Mouse (Mus musculus): ENCODE measurements at regions not wholly inside any gene's neighbourhood (a gene's known extent, or its start where the extent isn't known, plus 50 kb on each side); places are given as distances from the start of the nearest gene placed in this dataset.
"Not testable (repeated sequence)": the region's sequence is repeated elsewhere in the genome, so short reads cannot be mapped to it uniquely, and the experiment has no call there.

GRCm38 (mm10) chr10:62055408-62055807, 76.5 kb upstream of the Col13a1 start:
- peak; percentile 38 for DNase-seq

GRCm38 (mm10) chr10:62049782-62050192, 70.9 kb upstream of the Col13a1 start:
- DNase-seq, result peak; percentile 18

- DNase-seq, result peak; percentile 14
These were observed 65.5 kb upstream of the Col13a1 start for GRCm38 (mm10) chr10:62044408-62044807.

GRCm38 (mm10) chr10:62039915-62040314, 61.0 kb upstream of the Col13a1 start:
- no peak for DNase-seq

- no peak for DNase-seq
These were observed 59.7 kb upstream of the Col13a1 start for GRCm38 (mm10) chr10:62038656-62039055.

- no peak for DNase-seq
These were observed 58.7 kb upstream of the Col13a1 start for GRCm38 (mm10) chr10:62037402-62038199.

- no peak for DNase-seq
These were observed 57.9 kb upstream of the Col13a1 start for GRCm38 (mm10) chr10:62036815-62037214.

- no peak for DNase-seq
These were observed 55.4 kb upstream of the Col13a1 start for GRCm38 (mm10) chr10:62034291-62034690.

GRCm38 (mm10) chr10:62033748-62034147, 54.8 kb upstream of the Col13a1 start:
- no peak for DNase-seq

GRCm38 (mm10) chr10:62031986-62032385, 53.1 kb upstream of the Col13a1 start:
- not testable (repeated sequence) for DNase-seq

- no peak for DNase-seq
These were observed 50.4 kb upstream of the Col13a1 start for GRCm38 (mm10) chr10:62029271-62029670.
